Mouse (Mus musculus) 3T3-L1 (cell line): ENCODE measurements at regions not wholly inside any gene's neighbourhood (a gene's known extent, or its start where the extent isn't known, plus 50 kb on each side); places are given as distances from the start of the nearest gene placed in this dataset.

Experiments used
- DNase-seq: peaks from one replicate; pipeline ENCODE4 v3.0.0-alpha.2; 2015; ENCODE audit warnings: low read depth, low spot score

DNA sequence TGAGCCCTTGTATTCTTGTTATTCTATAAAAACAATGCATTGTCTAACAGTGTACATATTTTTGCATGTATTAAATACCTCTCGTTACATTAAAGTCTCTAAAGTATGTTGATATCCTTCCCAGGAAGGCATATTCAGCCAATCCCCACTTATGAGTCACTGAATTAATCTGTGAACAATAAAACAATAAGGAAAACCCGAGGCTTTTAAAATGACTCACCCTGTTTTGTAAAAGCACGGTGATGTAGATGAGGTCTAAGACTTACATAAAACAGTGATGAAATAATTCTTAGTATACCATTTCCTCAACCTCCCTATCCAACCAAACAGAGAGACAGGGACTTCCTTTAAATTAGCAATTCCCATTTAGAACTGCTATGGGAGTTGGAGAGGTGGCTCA is 95.8 kb downstream of the Asb7 start:
- DNase-seq: peak; percentile 84

DNA sequence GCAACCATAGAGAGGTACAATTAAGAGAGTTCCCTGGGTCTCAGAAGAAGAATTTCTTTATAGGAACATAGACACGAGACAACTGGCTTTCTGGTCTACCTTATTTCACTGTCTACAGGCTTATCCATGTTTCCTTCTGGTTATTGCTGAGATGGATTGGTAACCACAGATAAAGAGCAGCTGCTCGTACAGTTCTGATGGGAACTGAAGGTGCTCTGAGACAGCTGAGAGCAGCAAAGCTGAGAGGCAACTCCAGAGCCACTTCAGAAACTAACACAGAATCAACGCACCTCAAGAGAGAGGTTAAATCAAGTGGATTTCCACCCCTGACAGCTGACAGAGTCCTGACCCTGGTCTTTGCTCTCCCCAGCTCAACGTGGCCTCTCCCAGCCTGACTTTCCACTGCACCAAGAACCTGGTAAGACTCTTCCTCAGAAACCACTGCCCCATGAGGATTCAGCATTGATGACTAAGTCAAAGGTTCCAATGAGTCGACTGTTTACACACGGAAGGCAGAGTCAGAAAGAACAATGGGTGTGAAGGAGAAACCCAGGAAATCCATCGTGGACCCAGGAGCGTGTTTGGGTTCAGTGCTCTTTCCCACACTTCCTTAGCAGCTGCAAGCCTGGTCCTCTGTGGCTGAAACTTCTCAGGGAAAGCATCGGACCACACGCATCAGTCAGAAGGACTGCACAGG is 97.7 kb downstream of the Asb7 start:
- DNase-seq: peak; percentile 66

DNA sequence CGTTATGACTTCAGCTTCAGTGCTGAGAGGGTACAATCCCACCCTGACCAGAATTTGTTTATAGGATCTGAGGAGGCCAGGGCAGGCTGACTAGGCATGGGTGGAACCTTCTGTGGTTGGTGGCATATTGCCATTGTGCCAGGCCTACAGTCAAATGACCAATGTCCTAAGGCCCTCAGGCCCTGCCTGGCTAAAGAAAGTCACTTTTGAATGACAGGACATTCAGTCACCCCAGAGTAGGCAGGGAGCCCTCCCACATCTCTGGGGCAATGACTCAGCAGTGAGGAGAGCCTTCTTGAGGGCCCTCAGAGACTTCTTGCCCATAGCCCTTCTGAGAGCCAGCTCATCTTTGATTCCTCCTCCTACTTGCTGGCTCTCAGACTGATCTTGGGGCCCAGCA is 102.9 kb downstream of the Asb7 start:
- peak; percentile 84 for DNase-seq

DNA sequence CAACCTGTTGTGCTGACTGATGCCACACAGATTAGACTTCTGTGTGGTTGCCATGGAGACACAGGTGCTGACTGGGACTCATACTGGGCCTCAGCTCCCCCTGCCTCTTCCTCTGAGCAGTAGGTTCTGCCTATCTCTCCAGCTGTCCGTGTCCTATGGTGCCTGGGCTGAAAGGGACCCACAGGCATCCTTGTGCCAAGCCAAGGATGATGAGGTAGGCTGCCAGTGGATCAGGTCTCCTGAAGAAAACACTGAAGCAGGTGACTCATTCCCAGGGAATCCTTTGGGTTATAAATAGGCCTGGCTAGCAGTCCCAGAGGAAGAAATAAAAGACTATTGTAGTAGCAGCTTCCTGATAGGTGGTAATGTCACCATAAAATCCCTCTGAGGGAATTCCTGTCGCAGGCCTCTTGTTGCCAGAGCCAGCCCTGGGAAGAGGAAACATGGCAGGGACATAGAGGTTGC is 108.7 kb downstream of the Asb7 start:
- DNase-seq: peak; percentile 94

DNA sequence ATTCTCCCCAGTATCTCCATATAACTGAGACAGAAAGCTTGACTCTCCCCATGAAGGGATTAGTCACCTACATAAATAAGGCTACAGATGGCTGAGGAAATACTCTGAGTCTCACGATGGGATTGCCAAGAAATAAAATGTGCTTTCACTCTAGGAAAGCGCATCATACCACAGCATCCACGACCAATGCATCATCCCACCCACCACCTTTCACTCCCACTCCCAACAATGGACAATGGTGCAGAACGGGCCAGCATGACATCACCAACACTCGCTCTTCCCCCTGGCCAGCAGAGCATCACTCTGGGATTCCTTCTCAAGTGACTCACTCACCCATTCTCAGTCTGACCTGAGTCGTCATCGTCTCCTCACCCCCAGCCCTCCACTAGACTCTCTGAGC is 113.1 kb downstream of the Asb7 start:
- DNase-seq: peak; percentile 89

DNA sequence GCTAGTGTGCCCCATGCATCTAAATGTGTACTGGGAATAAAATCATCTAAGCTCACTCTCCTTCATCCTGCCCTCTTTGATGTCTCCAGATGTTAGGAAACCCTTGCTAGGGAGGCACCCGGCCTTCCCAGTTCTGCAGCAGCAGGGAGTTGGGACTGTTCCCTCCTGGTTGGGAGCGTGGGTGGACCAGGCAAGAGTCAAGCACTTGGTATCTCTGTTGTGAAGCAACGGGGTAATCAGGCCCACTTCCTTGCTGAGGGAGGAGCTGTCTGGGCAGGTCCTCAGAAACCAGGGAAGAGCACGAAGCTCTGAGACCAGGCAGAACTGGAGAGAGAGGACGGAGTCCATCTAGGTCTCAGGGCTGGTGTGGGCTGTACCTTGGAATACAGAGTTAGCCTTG is 117.9 kb downstream of the Asb7 start:
- DNase-seq: no peak

DNA sequence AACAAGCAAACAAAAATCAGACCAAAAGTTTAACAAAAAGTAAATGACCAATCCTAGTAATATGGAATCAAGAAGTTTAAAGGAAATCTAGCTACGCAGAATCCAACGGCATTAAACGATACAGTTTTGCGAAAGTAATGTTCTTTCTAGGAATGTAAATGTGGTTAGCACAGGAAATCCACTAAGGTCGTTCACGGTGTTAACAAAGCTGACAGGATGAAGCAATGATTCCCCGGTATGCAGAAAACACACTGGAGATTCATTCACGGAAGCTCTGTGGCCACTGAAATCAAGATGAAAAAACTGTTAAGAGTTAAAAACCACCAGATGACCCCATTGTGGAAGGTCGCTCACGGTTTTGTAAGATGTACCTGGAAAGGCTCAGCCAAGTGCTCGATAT is 120.4 kb upstream of the Aldh1a3 start:
- DNase-seq: no peak

DNA sequence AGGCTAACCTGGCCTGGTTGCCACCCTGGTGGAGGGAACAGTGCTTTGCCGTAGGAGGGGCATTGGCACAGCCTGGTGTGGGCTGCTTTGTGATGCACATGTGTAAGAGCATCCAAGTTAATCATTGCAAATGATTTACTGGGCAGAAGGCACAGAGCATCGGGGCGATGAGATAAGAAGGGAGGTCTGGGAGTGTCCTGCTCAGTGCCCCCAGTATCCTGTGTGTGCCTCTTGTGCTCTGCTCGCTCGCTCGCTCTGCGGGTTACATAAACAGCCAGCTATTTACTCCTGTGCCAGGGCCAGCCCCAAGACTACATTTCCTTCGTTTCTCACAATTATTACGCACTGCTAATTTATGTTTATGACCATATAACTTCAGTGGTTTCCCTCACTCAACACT is 117.9 kb upstream of the Aldh1a3 start:
- no peak for DNase-seq

DNA sequence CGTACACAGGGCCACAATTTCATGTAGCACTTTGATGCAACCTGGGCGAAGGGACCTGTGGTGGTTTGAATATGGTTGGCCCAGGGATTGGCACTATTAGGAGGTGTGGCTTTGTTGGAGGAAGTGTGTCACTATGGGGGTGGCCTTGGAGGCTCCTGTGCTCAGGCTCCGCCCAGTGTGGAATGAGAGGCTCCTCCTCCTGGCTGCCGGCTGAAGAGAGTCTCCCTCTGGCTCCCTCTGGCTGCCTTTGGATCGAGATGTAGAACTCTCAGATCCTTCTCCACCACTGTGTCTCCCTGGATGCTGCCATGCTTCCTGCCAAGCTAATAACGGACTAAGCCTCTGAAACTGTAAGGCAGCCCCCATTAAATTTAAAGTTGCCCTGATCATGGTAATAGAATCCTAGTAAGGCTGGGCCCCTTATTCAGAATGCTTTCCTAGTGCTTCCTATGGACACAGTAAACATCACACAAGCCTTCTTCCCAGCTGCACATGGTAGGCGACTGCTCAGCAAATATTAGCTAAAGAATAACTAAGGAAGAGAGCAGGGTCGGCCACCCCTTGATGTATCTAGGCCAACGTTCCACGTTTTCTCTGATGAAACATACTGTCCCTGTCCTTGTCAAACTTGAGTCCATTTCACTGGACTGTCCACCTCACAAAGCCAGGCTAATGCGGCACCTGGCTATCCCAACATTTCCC is 117.2 kb upstream of the Aldh1a3 start:
- no peak for DNase-seq

DNA sequence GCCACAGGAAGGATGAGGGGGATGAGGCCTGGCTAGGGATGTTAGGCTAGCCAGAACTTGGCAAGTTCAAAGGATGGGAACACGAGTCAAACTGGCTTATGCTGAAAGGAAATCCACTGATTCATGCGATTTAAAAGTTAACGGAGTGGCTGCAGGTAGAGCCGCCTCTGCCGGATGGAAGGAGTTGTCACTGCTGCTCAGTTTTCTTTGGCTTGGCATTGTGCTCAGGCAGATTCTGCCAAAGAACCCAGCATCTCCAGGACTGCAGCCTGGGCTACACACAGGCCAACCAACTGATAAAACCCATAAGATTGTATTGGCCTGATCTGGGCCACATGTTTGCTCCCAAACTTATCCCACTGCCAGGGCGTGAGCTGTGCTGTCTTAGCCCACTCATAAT is 105.3 kb upstream of the Aldh1a3 start:
- DNase-seq: no peak

DNA sequence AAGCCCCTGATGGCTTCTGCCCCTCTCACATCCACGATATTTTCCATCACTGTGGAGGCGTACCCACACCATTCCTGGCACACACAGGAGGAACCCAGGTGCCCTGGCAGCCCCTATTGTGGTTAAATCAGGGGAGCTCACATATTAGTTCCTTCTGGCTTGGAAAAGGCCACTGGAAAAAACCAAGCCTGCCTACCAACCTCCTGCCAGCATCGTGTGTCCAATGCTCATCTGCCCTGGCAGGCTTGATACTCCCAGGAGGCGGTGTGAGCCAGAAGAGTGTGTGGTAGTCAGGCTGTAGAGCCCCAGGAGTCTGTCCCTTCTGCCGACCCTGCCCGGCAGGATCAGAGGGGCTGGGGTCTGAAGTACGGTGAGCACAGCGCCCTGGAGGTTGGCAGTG is 104.7 kb upstream of the Aldh1a3 start:
- DNase-seq: no peak

DNA sequence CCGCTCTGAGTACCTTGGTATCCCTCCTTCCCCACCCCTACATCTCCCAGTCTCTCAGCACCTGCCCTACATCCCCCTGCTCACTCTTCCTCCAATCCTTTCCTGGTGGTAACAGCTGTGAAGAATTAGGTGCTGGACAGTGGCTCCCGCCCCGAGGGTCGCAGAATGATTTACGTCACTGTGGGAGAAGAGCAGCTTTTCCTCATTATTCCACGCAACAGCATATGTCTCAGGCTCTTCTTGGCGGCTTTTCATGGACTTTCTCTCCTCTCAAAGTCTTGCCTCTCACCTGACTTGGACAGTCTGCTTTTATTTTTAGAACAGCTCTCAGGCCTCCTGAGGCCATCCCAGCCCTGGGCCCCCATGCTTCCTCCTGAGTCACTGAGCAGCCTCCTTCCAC is 103.8 kb upstream of the Aldh1a3 start:
- DNase-seq: peak; percentile 58

DNA sequence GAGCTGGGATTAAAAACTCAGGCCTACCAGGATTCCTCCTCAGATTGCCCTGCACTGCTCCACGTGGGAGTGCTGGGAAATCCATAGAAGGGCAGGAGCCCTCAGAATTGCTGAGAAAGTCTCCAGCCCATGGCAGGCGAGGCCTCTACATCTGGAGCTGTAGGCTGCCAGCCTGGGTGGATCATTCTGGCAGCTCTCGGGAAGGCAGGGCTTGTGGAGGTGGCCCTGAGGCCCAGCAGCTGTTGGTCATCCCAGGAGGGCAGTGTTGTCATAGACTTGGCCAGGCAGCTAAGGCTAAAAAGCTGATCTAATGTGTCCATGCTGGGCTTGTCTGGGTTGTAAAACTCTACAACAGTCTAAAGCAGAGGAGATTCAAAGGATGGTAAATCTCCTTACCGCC is 101.6 kb upstream of the Aldh1a3 start:
- DNase-seq: peak; percentile 66

DNA sequence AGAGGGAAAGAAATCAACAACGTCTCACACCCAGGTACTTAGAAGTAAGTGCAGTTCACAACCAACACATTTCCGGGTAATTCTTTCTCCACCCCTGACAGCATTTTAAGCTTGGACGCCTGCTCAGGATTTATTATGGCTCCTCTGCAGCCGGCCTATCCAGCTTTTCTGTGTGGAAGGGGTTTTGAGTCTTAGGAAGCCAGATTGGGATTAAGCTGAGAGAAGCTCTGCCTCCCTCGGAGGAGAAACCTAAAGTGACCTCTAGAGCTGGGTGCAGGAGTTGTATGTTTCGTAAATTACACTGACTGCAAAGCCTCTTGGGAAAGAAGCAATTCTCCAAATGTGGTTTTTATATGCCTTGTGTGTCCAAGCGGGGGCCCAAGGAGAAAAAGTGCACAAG is 96.6 kb upstream of the Aldh1a3 start:
- DNase-seq: no peak

DNA sequence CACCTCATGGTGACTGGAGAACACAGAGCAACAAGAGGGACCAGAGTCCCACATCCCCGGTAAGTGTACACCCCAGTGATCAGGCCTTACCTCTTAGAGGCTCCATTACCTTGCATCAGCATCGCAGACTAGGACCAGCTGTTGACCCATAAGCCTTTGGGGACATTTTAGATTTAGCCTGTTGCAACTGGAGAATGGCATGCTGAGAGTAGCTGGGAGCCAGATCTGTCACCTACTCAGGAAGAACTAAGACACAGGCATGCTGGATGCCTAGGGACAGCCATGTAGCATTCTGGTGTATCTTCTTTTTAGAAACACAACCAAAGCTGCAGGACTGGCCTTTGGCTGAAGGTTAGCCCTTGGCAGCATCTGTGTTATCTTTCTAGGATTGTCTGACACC is 94.2 kb upstream of the Aldh1a3 start:
- no peak for DNase-seq

DNA sequence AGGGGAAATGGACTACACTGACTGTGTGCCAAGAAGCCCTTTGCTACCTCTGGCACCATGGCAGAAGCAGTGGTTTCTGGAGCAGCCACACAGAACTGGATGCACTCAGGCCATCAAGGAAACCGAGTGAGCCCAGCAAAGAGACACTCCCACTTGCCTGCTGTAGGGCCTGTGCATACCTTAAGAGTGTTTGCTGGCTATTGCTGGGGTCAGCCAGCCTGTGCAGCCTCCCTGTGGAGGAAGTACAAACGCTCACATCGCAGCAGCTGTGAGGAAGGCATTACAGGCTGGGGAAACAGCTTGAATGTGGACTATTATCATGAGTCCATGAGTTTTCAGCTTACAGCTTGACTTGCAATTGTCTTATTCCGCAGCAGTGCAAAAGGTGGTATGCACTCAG is 88.8 kb upstream of the Aldh1a3 start:
- DNase-seq: no peak

DNA sequence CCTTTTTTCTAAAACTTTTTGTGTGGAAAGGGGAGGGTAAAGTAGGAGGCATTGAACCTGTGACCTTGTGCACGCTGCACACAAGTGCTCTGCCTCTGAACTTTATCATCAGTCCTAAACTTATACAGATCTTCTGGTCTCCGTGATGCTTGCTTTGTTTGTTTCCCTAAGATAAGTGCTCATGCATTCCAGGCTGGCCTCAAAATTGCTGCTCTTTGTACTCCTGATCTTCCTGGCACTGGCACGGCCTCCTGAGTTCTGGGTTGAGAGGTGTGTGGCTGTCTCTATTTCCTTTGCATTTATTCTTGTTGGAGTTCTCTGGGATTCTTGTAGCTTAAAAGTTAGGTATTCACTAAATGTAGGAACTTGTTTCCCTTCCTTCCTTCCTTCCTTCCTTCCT is 86.1 kb upstream of the Aldh1a3 start:
- no peak for DNase-seq

DNA sequence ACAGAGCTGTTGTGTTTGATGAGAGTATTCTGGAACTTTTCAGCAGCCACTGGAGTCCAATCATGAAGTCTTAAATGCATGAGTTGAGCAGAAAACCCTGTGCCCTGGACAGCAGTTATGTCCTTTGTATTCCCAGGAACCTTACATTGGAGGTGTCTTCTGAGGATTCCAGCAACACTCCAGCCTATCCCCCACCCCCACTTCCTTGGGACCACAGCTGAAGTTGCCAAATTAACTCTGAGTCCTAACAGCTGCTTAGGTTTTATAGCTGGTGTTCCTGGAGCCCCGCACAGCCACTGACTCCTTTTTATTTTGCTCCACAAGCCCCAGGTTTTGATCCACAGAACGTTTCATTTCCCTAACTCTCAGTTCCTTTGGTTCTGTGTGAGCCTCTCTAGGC is 78.4 kb upstream of the Aldh1a3 start:
- DNase-seq: no peak

DNA sequence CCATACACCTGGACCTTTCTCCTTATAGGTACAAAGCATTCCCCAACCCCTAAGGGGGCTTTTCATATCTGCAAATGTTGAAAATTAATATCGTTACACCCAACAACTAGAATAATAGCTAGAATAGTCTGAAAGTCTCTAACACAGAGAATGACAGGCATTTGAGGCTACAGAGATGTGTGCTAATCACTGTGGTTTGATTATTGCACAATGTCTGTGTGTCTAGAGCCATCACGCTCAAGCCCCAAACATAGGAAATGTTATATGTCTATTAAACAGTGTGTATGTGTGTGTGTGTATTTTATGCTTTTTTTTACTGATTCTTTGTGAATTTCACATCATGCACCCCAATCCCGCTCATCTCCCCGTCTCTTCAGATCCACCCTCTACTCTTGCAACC is 77.2 kb upstream of the Aldh1a3 start:
- no peak for DNase-seq

DNA sequence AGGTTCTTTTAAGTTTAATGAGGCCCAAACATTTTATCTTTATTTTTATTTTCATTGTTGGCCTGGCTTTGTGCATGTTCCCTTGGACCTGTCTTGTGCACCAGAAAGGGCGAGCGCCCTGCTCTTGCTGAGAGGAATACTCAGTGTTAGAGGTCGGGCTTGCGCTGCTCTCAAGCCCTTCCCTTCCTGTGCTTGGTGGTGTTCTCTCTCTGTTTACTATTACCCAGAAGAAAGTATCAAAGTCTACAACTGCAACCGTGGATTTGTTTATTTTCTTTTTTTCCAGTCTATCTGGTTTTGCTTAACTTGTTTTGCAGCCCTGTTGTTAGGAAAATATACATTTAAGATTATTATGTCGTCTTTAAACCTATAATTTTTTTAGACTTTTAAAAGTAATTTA is 74.1 kb upstream of the Aldh1a3 start:
- DNase-seq: no peak

DNA sequence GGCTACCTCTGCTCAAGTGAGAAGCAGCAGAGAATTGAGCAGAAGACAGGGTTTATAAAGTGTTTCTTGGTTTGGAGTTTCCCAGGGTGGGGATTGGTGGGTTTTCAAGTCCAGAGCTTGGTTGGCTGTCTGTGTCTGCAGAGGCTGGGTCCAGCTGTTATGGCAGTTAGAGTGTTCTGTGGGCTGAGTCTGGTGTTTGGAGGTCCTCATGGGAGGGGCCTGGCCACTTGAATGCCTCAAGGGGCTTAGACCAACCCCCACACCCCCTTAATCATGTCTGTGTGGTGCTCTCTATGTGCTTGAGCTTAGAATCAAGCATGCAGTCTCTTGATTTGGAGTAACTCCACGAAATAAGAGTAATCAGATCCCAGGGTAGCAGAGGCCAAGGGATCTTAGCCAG is 70.2 kb upstream of the Aldh1a3 start:
- DNase-seq: no peak

DNA sequence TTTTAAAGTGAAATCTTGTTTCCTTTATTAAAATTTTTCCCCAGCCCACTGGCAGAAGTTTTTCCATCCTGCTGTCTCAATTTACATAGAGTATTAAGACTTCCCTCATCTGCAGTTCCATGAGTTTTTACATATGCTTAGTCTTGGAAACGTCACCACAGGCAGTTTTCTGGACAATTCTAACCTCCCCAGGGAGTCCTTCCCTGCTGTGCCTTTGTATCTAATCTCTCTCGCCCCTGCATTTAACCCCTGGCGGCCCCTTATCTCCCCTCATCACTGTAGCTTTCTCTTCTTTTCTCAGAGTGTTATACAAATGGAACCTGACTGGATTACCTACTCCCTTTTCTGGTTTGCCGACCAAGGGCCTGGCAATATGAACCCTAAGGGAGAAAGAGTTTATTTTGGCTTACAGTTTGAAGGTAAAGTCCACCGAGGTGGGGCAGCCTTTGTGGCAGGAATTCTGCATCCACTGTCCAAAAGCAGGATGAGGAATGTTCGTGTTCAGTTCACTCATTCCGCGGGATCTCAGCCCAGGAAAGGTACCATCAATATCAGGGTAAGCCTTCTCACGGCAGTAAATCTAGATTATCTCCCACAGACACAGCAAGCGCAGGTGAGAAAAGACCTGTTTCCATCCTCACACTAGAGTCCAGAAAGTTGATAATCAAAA is 66.0 kb upstream of the Aldh1a3 start:
- no peak for DNase-seq

DNA sequence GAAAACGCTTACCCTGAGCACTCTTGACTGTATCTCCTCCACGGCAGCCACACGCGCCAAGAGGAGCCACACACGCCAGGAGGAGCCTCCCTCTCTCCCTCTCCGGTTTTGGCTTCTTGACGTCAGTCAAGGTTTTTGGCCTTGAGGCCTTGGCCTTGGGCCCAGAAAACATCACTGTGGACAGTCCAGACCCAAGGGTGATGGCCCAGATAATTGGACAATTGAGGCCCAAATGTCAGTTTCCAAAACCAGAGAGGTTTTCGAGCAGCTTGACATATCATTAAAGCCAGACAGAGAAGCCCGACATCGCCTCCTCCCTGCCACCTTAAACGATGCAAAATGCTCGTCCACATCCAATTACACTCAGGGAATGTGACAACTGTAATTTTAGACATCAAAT is 65.4 kb upstream of the Aldh1a3 start:
- DNase-seq: no peak
